In the genomic region with DNA sequence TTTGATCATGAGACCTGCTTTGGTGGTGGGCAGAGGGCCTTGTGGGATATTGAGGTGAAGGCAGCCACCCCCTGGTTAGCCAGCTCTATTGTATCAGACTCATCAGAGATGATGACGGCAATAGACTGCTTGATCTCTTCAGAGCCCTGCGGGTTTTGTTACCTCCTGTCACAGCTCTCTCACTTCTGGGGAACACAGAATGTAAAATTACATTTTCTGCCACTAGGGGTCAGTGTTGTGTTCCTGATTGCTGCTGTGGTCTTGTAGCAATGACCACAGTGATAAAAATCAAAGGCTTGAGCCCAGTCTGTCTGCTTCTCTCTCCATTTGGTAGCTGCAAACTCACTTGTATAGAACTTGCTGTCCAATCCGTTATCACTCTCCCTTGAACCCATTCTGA, we compare ENCODE assay signal across 9 mouse cellular contexts.
A peak's percentile ranks its signal among the peaks of the same experiment; 100 is the strongest.
DNase-seq lines count a peak whose midpoint lies in the region; ATAC-seq and TF ChIP-seq lines count a peak whose summit lies in the region.
"Had no signal": no experiment of that assay in that cellular context is flagged by ENCODE, and none has a peak within 500 bp of the region (broad histone marks: within the 10 kb centered on the region; RNA-seq: fewer than 3 reads in every experiment).

No protein-coding gene starts in this region.

- no peaks in the 10 kb centered on the region for H3K36me3 ChIP-seq in lung, embryonic 14.5 days (ENCODE audit: insufficient read depth)
- H3K36me3 ChIP-seq: limb, embryonic 12.5 days had no signal

- H3K9ac ChIP-seq in lung, embryonic 14.5 days, result no peak overlapping the region
- H3K9ac ChIP-seq: limb, embryonic 12.5 days had no signal

- peak; percentile 51; the same call in 1 of the 2 replicates for TF ChIP-seq CTCF in cerebellum, adult 2 months (IDR thresholded peaks at IDR 0.05; ENCODE audit: borderline replicate concordance, insufficient read depth, low read depth, low read length)
- TF ChIP-seq CTCF in lung, embryonic 14.5 days (IDR thresholded peaks at IDR 0.05; ENCODE audit: low read depth), result peak; percentile 88

- TF ChIP-seq POLR2A in cerebellum, adult 2 months (IDR thresholded peaks at IDR 0.05; ENCODE audit: borderline replicate concordance, insufficient read depth, low read length), result no peak

- peak; percentile 39 for ATAC-seq in CD4-positive, CD25-positive, alpha-beta regulatory T cell, adult 4 months
- ATAC-seq in frontal cortex, adult (ENCODE audit: low TSS enrichment), result peak; percentile 96
- ATAC-seq in lung, embryonic 14.5 days (ENCODE audit: insufficient read depth), result peak; percentile 44; the same call in 1 of the 2 replicates

- no peak overlapping the region for H3K4me3 ChIP-seq in cerebellum, adult 2 months (replicated peaks; ENCODE audit: insufficient read depth, low read depth, low read length)
- H3K4me3 ChIP-seq in lung, embryonic 14.5 days (ENCODE audit: low read depth, low read length), result no peak overlapping the region
- H3K4me3 ChIP-seq: limb, embryonic 12.5 days had no signal

- H3K27me3 ChIP-seq in cerebellum, adult 2 months (ENCODE audit: control insufficient read depth, insufficient read depth, low read length), result no peaks in the 10 kb centered on the region
- no peaks in the 10 kb centered on the region for H3K27me3 ChIP-seq in lung, embryonic 14.5 days (ENCODE audit: insufficient read depth, low read length)
- H3K27me3 ChIP-seq: limb, embryonic 12.5 days had no signal

- 6% methylated on average over 3 of the region's 3 CpGs for WGBS in cerebellum, adult 2 months
- 3% methylated on average over 3 of the region's 3 CpGs for WGBS in lung, embryonic 14.5 days

- H3K4me2 ChIP-seq in lung, embryonic 14.5 days, result no peak overlapping the region
- H3K4me2 ChIP-seq: limb, embryonic 12.5 days had no signal

- H3K27ac ChIP-seq in cerebellum, adult 2 months (ENCODE audit: insufficient read depth, low read length), result no peak overlapping the region
- no peak overlapping the region for H3K27ac ChIP-seq in lung, embryonic 14.5 days (ENCODE audit: low read depth)
- H3K27ac ChIP-seq: limb, embryonic 12.5 days had no signal

- peak; percentile 38 to 90 for DNase-seq in adrenal gland, adult (ENCODE audit: inconsistent age in 2 of 2, low spot score in 1 of 2)
- DNase-seq in adrenal gland, postnatal 25 days, result no peak
- DNase-seq in cerebellum, adult 2 months, result peak; percentile 42 to 68
- DNase-seq in kidney, postnatal 10 days, result peak; percentile 45
- peak; percentile 94 for DNase-seq in lung, embryonic 14.5 days
- peak; percentile 88 for DNase-seq in retina, postnatal 1 day

- no peaks in the 10 kb centered on the region for H3K9me3 ChIP-seq in lung, embryonic 14.5 days (ENCODE audit: low read depth, low read length)
- H3K9me3 ChIP-seq: limb, embryonic 12.5 days had no signal

- no peaks in the 10 kb centered on the region for H3K4me1 ChIP-seq in cerebellum, adult 2 months (ENCODE audit: control insufficient read depth, insufficient read depth, low read length)
- H3K4me1 ChIP-seq in lung, embryonic 14.5 days (ENCODE audit: insufficient read depth), result no peaks in the 10 kb centered on the region
- H3K4me1 ChIP-seq: limb, embryonic 12.5 days had no signal

Comparison
In these comparisons a context has a peak if more than half of its experiments do, and no peak if none do; other contexts are left out.
1. ATAC-seq: peak in every context shown above with its lines; median percentile 96 in frontal cortex, adult; 44 in lung, embryonic 14.5 days; 39 in CD4-positive, CD25-positive, alpha-beta regulatory T cell, adult 4 months.